Comparison of ENCODE assay signal across 15 mouse cellular contexts in the genomic region with DNA sequence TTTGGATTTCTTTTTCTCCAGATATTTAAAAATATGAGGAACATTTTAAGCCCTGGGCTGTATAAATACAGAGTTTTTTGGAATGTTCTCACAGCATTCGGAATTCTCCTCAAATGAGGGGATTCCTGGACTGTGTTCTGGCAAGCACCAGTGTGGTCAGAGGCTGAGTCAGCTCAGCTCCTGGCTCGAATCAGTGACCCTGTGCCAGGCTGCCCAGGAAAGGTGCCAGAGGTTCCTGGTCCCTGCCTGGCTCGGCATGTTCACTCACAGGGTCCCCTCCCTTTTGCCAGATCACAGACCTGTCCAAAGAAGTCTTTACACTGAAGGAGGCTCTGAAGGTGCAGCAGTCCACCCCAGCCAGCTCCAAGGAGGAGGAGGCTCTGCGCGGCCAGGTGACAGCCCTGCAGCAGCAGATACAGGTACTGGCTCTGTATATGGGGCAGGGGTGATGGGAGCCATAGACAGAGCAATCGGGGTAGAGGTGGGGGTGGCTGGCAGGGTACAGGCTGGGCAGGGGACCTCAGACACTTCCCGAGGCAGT. TPM values are rescaled to one million over a fixed set of nuclear protein-coding genes. Genes with fewer than 3 reads are reported as not detected.
DNase-seq lines count a peak whose midpoint lies in the region; ATAC-seq lines count a peak whose summit lies in the region.
"Had no signal": no experiment of that assay in that cellular context is flagged by ENCODE, and none has a peak within 500 bp of the region (broad histone marks: within the 10 kb centered on the region; RNA-seq: fewer than 3 reads in every experiment).

No protein-coding gene starts in this region.

- H3K4me3 ChIP-seq in intestine, embryonic 15.5 days (replicated peaks) = no peak overlapping the region
- H3K4me3 ChIP-seq: erythroblast, embryonic 14.5 days; heart, adult 2 months; neural tube, embryonic 13.5 days had no signal

- H3K9ac ChIP-seq in intestine, embryonic 15.5 days = no peak overlapping the region
- H3K9ac ChIP-seq: neural tube, embryonic 13.5 days had no signal

- 82% methylated on average over 7 of the region's 7 CpGs for WGBS in intestine, embryonic 15.5 days

- no peak overlapping the region for H3K4me2 ChIP-seq in intestine, embryonic 15.5 days (replicated peaks)
- H3K4me2 ChIP-seq: neural tube, embryonic 13.5 days had no signal

- peaks cover 3% of the 10 kb centered on the region; the same call in 1 of the 2 replicates for H3K36me3 ChIP-seq in intestine, embryonic 15.5 days

- DNase-seq in cerebellum, adult 11-12 months = peak; percentile 54
- no peak for DNase-seq in cerebellum, postnatal 36 days
- peak; percentile 37 for DNase-seq in kidney, adult 9 months
- no peak for DNase-seq in kidney, postnatal 4 days
- peak; percentile 20 for DNase-seq in urinary bladder, adult 2 months (ENCODE audit: low spot score)
- no peak for DNase-seq in urinary bladder, adult 18-20 months (ENCODE audit: low spot score in 2 of 2)
- DNase-seq: heart, postnatal 14 days; lung, postnatal 4 days; right cerebral cortex, postnatal 25 days had no signal

- H3K4me1 ChIP-seq in intestine, embryonic 15.5 days (replicated peaks) = peaks cover 22% of the 10 kb centered on the region

- ATAC-seq in megakaryocyte progenitor cell, adult 5-6 weeks (replicated peaks; ENCODE audit: poor library complexity) = no peak
- ATAC-seq in intestine, embryonic 15.5 days = no peak
- ATAC-seq: inflammation-experienced regulatory T-cells, adult 6 months had no signal

- no peak overlapping the region for H3K27ac ChIP-seq in intestine, embryonic 15.5 days
- H3K27ac ChIP-seq: heart, adult 2 months; neural tube, embryonic 13.5 days had no signal

- H3K9me3 ChIP-seq in intestine, embryonic 15.5 days = no peaks in the 10 kb centered on the region

- H3K27me3 ChIP-seq in intestine, embryonic 15.5 days (replicated peaks) = no peaks in the 10 kb centered on the region
- H3K27me3 ChIP-seq: neural tube, embryonic 13.5 days had no signal

RNA-seq across cellular contexts. Expression of gene Gm10778, which starts 2.8 kb away (rescaled TPM):
- 3.0 and 3.1 TPM in 2 replicates for polyA plus RNA-seq in urinary bladder, adult 2 months (2012; rRNA removed)
- total RNA-seq in megakaryocyte progenitor cell, adult 5-6 weeks (2015) = 4.4 and 8.6 TPM in 2 replicates
- 4.6 and 4.9 TPM in 2 replicates for total RNA-seq in megakaryocyte progenitor cell, adult 5-6 weeks (2017)
- polyA plus RNA-seq in intestine, embryonic 15.5 days (2015; fragmentation: Nextera tagmentation; extraction: Ambion mirVana) = 3.9 and 4.6 TPM in 2 replicates

RNA-seq across cellular contexts. Expression of gene Ankrd24, which starts 17.7 kb away (rescaled TPM):
- polyA plus RNA-seq in urinary bladder, adult 2 months (2012; rRNA removed) = 31.0 and 37.3 TPM in 2 replicates
- total RNA-seq in megakaryocyte progenitor cell, adult 5-6 weeks (2015) = 5.8 and 6.8 TPM in 2 replicates
- 7.0 and 8.9 TPM in 2 replicates for total RNA-seq in megakaryocyte progenitor cell, adult 5-6 weeks (2017)
- polyA plus RNA-seq in intestine, embryonic 15.5 days (2015; fragmentation: Nextera tagmentation; extraction: Ambion mirVana) = 8.4 and 9.8 TPM in 2 replicates

RNA-seq across cellular contexts. Expression of gene Sirt6, which starts 18.5 kb away (rescaled TPM):
- polyA plus RNA-seq in urinary bladder, adult 2 months (2012; rRNA removed) = 21.3 and 21.5 TPM in 2 replicates
- 8.3 and 9.5 TPM in 2 replicates for total RNA-seq in megakaryocyte progenitor cell, adult 5-6 weeks (2015)
- total RNA-seq in megakaryocyte progenitor cell, adult 5-6 weeks (2017) = 4.1 and 5.3 TPM in 2 replicates
- 28.9 and 33.3 TPM in 2 replicates for polyA plus RNA-seq in intestine, embryonic 15.5 days (2015; fragmentation: Nextera tagmentation; extraction: Ambion mirVana)

RNA-seq across cellular contexts. Expression of gene BC025920, which starts 40.0 kb away (rescaled TPM):
- 2.2 and 2.3 TPM in 2 replicates for polyA plus RNA-seq in urinary bladder, adult 2 months (2012; rRNA removed)
- total RNA-seq in megakaryocyte progenitor cell, adult 5-6 weeks (2015) = 1.2 and 3.1 TPM in 2 replicates
- total RNA-seq in megakaryocyte progenitor cell, adult 5-6 weeks (2017) = 1.2 and 2.2 TPM in 2 replicates
- polyA plus RNA-seq in intestine, embryonic 15.5 days (2015; fragmentation: Nextera tagmentation; extraction: Ambion mirVana) = 0.85 and 1.00 TPM in 2 replicates

RNA-seq across cellular contexts. Expression of gene Tle6, which starts 45.2 kb away (rescaled TPM):
- 38.1 and 47.5 TPM in 2 replicates for polyA plus RNA-seq in urinary bladder, adult 2 months (2012; rRNA removed)
- 15.4 and 18.4 TPM in 2 replicates for total RNA-seq in megakaryocyte progenitor cell, adult 5-6 weeks (2015)
- total RNA-seq in megakaryocyte progenitor cell, adult 5-6 weeks (2017) = 3.5 and 13.3 TPM in 2 replicates
- polyA plus RNA-seq in intestine, embryonic 15.5 days (2015; fragmentation: Nextera tagmentation; extraction: Ambion mirVana) = 19.9 and 26.0 TPM in 2 replicates

Comparison
In these comparisons a context has a peak if more than half of its experiments do, and no peak if none do; other contexts are left out.
1. DNase-seq: peak in cerebellum, adult 11-12 months (single experiment), kidney, adult 9 months (single experiment) and urinary bladder, adult 2 months (single experiment); none in cerebellum, postnatal 36 days (0 of 2), kidney, postnatal 4 days (0 of 2) and urinary bladder, adult 18-20 months (0 of 2).